Mouse (Mus musculus) kidney, embryonic 15.5 days (tissue): ENCODE data around the gene Dus1l. TPM values are rescaled to one million over a fixed set of nuclear protein-coding genes. Genes with fewer than 3 reads are reported as not detected.
"Not testable (repeated sequence)": the region's sequence is repeated elsewhere in the genome, so short reads cannot be mapped to it uniquely, and the experiment has no call there.

Source experiments
- ATAC-seq: fragments of 200-750 bp; cut with Nextera tagmentation; replicated peaks from 2 replicates; pipeline ENCODE4 v1.8.0; 2017; ENCODE audit warnings: moderate TSS enrichment; ENCODE audit not compliant: low FRiP score
- H3K27ac ChIP-seq: fragments of 300-500 bp; sonication (generic); 2 replicates; pipeline ENCODE4 v1.5.1; 2015; ENCODE audit warnings: mild to moderate bottlenecking, inconsistent platforms
- H3K27me3 ChIP-seq: fragments of 300-500 bp; sonication (generic); 2 replicates; pipeline ENCODE4 v1.6.1; 2015; ENCODE audit warnings: inconsistent platforms
- H3K36me3 ChIP-seq: fragments of 300-500 bp; sonication (generic); 2 replicates; pipeline ENCODE4 v1.6.1; 2015; ENCODE audit warnings: inconsistent platforms
- H3K4me1 ChIP-seq: fragments of 300-500 bp; sonication (generic); 2 replicates; pipeline ENCODE4 v1.6.1; 2015; ENCODE audit warnings: inconsistent platforms
- H3K4me2 ChIP-seq: fragments of 300-500 bp; sonication (generic); 2 replicates; pipeline ENCODE4 v1.6.1; 2015; ENCODE audit warnings: moderate library complexity, mild to moderate bottlenecking, inconsistent platforms
- H3K4me3 ChIP-seq: fragments of 300-500 bp; sonication (generic); replicated peaks from 2 replicates; pipeline ENCODE4 v1.5.1; 2015; ENCODE audit warnings: mild to moderate bottlenecking, inconsistent platforms
- H3K9ac ChIP-seq: fragments of 300-500 bp; sonication (generic); 2 replicates; pipeline ENCODE4 v1.6.1; 2015; ENCODE audit warnings: mild to moderate bottlenecking, inconsistent platforms
- H3K9me3 ChIP-seq: fragments of 300-500 bp; sonication (generic); replicated peaks from 2 replicates; pipeline ENCODE4 v1.6.1; 2016; ENCODE audit warnings: inconsistent platforms
- whole genome bisulfite sequencing: fragments of 180-500 bp; shearing (Covaris S2); methylation state at CpG from one replicate; pipeline ENCODE4 v1.1.7; 2015; ENCODE audit warnings: mixed read lengths; 5-methylcytosine and 5-hydroxymethylcytosine counted together
- polyA plus RNA-seq: library from polyadenylated mRNA; unstranded; fragments of >200 nt; fragmentation: Nextera tagmentation; extraction: Ambion mirVana; gene quantifications from 2 replicates; pipeline ENCODE4 v1.2.1, GENCODE M21; 2015

The Dus1l gene
- polyA plus RNA-seq, 1 experiment from 2014 or later: 87.2 TPM

GRCm38 (mm10) chr11:120763121-120763999, 32.8 kb downstream of the Dus1l start:
- peak overlapping the region; percentile 47 for H3K4me2 ChIP-seq
- H3K4me1 ChIP-seq, H3K9ac ChIP-seq, H3K27me3 ChIP-seq, H3K9me3 ChIP-seq, H3K36me3 ChIP-seq, H3K27ac ChIP-seq: not testable (repeated sequence)
- H3K4me3 ChIP-seq: 0 out of 2 replicates have a peak overlapping the region, but pooled peaks have one; percentile 2
- ATAC-seq: peak; percentile 61; the same call in 1 of the 2 replicates
- 12% methylated on average over 5 of the region's 23 CpGs for WGBS

- peak within 1 kb of the TSS; percentile 47 for H3K4me2 ChIP-seq
- not testable (repeated sequence) for H3K4me1 ChIP-seq, H3K36me3 ChIP-seq, H3K9ac ChIP-seq, H3K27me3 ChIP-seq, H3K27ac ChIP-seq
- 0 out of 2 replicates have a peak within 1 kb of the TSS, but pooled peaks have one; percentile 2 for H3K4me3 ChIP-seq
- ATAC-seq: peak; percentile 31; the same call in 1 of the 2 replicates
- 20% methylated on average over 14 of the region's 14 CpGs for WGBS
- peaks cover 15% of the 10 kb centered on the region for H3K9me3 ChIP-seq
Observed at GRCm38 (mm10) chr11:120762672-120763041, 33.5 kb downstream of the Dus1l start, which contains the start of gene Hmga1b. TSS of gene Hmga1b (plus strand) at chr11:120762794.

GRCm38 (mm10) chr11:120761811-120762671, 34.2 kb downstream of the Dus1l start:
- Histone ChIP-seq H3K9me3 (peaks cover 15% of the 10 kb centered on the region), H3K4me1 (peaks cover 6% of the 10 kb centered on the region; the same call in 1 of the 2 replicates), H3K4me3 (no peak overlapping the region), H3K27me3 (peaks cover 5% of the 10 kb centered on the region; the same call in 1 of the 2 replicates), H3K9ac (no peak overlapping the region), H3K36me3 (no peaks in the 10 kb centered on the region), H3K27ac (no peak overlapping the region), H3K4me2 (peak overlapping the region; percentile 47; the same call in 1 of the 2 replicates)
- 66% methylated on average over 14 of the region's 14 CpGs for WGBS
- ATAC-seq: no peak

DNA sequence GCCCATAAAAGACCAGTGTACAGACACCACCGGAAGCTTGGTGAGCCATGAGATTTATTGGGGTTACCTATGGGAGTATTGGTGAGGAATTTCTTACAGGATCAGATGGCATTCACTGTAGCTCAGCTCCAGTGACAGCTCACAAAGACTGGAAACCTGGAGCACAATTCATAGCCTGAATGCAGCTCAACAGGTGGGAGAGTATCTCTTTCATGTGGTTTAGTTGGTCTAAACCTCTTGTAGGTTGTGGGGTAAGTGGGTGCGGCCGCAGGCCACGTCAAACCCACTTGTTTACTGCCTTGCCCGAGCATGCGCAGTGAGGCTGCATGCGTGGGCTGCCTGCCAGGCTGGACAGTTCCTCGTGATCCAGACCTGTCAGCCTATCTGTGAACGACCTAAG, 36.0 kb downstream of the Dus1l start:
- Histone ChIP-seq H3K9me3 (peaks cover 21% of the 10 kb centered on the region), H3K27me3 (peaks cover 5% of the 10 kb centered on the region; the same call in 1 of the 2 replicates), H3K9ac (no peak overlapping the region), H3K4me2 (no peak overlapping the region), H3K4me1 (peaks cover 6% of the 10 kb centered on the region; the same call in 1 of the 2 replicates), H3K4me3 (no peak overlapping the region), H3K36me3 (no peaks in the 10 kb centered on the region), H3K27ac (no peak overlapping the region)
- no peak for ATAC-seq
- 60% methylated on average over 9 of the region's 9 CpGs for WGBS

DNA sequence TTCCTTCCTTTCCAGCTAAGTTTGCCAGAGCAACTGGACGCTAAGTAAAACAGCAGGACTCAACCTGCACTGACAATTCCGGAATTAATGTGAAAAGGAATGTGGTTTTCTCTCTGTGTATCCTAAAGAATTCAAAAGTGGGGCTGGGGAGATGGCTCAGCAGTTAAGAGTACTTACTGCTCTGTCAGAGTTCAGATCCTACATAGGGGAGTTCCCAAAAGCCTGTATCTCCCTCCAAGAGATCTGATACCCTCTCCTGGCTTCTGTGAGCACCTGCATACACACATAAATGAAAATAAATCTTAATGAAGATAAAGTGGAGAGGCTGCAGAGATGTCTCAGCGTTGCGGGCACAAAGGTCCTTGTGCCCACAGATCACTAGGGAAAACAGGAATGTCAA, 44.6 kb downstream of the Dus1l start:
- H3K9me3 ChIP-seq: peaks cover 1% of the 10 kb centered on the region; the same call in 1 of the 2 replicates
- H3K27me3 ChIP-seq: no peaks in the 10 kb centered on the region
- no peaks in the 10 kb centered on the region for H3K36me3 ChIP-seq
- 56% methylated on average over 4 of the region's 4 CpGs for WGBS
- H3K4me3 ChIP-seq: no peak overlapping the region
- no peaks in the 10 kb centered on the region for H3K4me1 ChIP-seq
- H3K9ac ChIP-seq: no peak overlapping the region
- H3K27ac ChIP-seq: no peak overlapping the region
- H3K4me2 ChIP-seq: no peak overlapping the region
- ATAC-seq: no peak

DNA sequence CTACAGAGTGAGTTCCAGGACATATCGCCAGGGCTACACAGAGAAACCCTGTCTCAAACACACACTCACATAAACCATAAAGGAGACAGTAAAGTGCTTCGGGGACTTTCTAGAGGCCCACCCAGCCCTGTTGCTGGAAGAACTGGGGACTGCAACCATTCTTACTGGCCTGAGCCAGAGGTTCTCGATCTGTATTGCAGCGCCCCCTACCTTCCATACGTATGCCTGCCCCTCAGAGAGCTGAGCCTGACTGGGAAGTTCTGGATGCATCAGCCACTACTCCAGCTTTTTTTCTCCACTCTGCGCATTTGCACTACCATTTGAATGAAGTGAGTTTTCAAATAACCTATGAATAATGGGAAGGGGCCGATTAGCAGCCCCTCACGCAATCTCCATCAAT, 46.8 kb downstream of the Dus1l start:
- ATAC-seq: no peak
- Histone ChIP-seq H3K4me1 (no peaks in the 10 kb centered on the region), H3K4me2 (no peak overlapping the region), H3K27me3 (no peaks in the 10 kb centered on the region), H3K27ac (no peak overlapping the region), H3K36me3 (no peaks in the 10 kb centered on the region), H3K9ac (no peak overlapping the region), H3K4me3 (no peak overlapping the region), H3K9me3 (no peaks in the 10 kb centered on the region)
- 66% methylated on average over 8 of the region's 8 CpGs for WGBS

GRCm38 (mm10) chr11:120747974-120748373, 48.2 kb downstream of the Dus1l start:
- no peak for ATAC-seq
- 71% methylated on average over 4 of the region's 4 CpGs for WGBS

GRCm38 (mm10) chr11:120744121-120744701, 52.0 kb downstream of the Dus1l start:
- no peak for ATAC-seq
- no peak overlapping the region for H3K9ac ChIP-seq
- no peak overlapping the region for H3K4me3 ChIP-seq
- H3K4me1 ChIP-seq: no peaks in the 10 kb centered on the region
- no peak overlapping the region for H3K27ac ChIP-seq
- no peaks in the 10 kb centered on the region for H3K9me3 ChIP-seq
- 72% methylated on average over 7 of the region's 7 CpGs for WGBS
- no peak overlapping the region for H3K4me2 ChIP-seq
- no peaks in the 10 kb centered on the region for H3K27me3 ChIP-seq
- H3K36me3 ChIP-seq: no peaks in the 10 kb centered on the region

More at GRCm38 (mm10) chr11:120747974-120748373, 48.2 kb downstream of the Dus1l start:
- Histone ChIP-seq H3K4me3 (no peak overlapping the region), H3K27me3 (no peaks in the 10 kb centered on the region), H3K4me1 (no peaks in the 10 kb centered on the region), H3K4me2 (no peak overlapping the region), H3K27ac (no peak overlapping the region), H3K9ac (no peak overlapping the region), H3K9me3 (no peaks in the 10 kb centered on the region), H3K36me3 (no peaks in the 10 kb centered on the region)

GRCm38 (mm10) chr11:120740981-120741380, 55.2 kb downstream of the Dus1l start:
- Histone ChIP-seq H3K9ac (no peak overlapping the region), H3K4me3 (no peak overlapping the region), H3K4me2 (no peak overlapping the region), H3K36me3 (no peaks in the 10 kb centered on the region), H3K9me3 (no peaks in the 10 kb centered on the region), H3K27me3 (no peaks in the 10 kb centered on the region), H3K27ac (no peak overlapping the region), H3K4me1 (no peaks in the 10 kb centered on the region)
- ATAC-seq: no peak
- 91% methylated on average over 5 of the region's 5 CpGs for WGBS
